Mouse (Mus musculus): ENCODE results near the gene Lrrc32.

The Lrrc32 gene

DNA sequence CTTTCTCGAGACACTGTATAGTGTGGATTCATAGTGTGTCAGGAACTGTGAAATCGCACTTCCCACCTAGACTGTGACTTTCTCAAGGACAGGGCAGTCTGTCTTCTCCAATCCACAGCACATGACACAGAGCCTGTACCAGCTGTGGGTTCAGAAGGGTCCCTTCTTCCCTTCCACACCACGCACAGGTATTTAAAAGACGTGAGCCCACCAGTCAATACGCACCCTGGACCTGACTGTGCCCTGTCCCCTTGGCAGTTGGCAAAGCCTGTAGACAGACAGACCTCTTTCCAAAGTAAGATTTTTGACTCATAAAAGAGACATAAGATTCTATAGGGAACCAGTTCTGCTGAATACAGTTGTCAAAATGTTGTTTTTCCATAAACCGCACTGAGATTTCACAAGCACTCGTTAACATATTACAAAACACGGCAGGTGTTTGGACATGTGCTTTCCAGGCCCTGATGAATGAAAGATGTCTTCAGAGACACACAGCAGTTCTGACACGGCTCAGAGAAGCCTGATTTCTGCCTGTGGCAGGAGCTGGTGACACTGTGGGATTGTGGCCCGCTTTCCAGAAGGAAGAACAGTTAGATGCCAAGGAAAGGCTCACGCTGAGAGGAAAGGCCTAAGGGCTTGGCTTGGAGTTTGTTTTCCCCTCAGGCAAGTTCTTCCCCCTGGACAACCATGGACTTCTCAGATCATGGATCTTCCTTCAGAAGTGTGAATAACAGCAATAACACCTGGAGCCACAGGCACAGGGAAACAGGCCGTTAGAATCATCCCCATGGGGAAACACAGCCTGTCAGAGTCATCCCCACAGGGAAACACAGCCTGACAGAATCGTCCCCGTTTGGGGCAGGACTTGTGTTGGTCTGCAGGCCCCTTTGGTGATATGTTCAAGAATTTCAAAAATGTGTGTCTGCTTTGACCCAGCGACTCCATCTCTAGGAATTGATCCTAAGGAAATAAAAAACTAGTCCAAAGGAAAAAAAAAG is 22.2 kb downstream of the Lrrc32 start:
- DNase-seq (ENCODE audit: low read depth, low spot score): no peak

DNA sequence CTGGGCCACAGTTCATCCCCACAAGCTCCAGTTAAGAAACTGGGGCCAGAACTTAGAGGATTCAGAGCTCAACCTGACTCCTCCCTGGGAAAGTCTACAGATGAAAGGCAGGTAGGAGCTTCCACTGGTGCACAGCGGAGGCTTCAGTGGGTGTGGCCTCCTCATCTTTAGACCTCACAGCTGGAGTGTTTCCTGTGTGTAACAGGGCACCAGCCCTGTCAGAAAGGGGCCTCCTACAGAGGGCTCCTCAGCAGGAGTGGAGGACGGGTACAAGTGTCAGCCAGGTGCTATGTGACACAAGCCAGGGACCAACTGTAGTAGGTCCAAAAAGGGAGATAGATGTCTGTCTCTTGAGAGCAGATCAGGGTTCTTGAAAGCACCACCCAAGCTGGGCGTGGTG is 24.2 kb downstream of the Lrrc32 start:
- no peak for DNase-seq (ENCODE audit: low read depth, low spot score)

DNA sequence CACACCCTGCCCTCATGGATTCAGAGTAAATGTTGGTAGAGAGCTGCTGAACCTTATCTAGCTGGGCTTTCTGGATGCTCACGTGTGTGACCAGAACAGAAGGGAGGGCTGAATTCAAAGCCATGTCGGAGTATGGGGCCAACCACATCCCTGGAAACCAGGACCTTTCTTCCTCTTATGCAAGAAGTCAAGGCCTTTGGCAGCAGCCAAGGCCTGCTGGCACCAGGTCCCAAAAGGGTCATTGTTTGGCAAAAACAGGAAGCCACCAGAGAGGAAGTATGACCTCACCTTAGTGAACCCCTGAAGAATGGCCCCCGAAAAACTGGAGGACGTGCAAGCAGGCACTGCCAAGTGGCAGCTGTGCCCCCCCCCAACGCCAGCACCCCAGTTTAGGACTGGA is 33.5 kb downstream of the Lrrc32 start:
- DNase-seq (ENCODE audit: low read depth, low spot score): no peak

DNA sequence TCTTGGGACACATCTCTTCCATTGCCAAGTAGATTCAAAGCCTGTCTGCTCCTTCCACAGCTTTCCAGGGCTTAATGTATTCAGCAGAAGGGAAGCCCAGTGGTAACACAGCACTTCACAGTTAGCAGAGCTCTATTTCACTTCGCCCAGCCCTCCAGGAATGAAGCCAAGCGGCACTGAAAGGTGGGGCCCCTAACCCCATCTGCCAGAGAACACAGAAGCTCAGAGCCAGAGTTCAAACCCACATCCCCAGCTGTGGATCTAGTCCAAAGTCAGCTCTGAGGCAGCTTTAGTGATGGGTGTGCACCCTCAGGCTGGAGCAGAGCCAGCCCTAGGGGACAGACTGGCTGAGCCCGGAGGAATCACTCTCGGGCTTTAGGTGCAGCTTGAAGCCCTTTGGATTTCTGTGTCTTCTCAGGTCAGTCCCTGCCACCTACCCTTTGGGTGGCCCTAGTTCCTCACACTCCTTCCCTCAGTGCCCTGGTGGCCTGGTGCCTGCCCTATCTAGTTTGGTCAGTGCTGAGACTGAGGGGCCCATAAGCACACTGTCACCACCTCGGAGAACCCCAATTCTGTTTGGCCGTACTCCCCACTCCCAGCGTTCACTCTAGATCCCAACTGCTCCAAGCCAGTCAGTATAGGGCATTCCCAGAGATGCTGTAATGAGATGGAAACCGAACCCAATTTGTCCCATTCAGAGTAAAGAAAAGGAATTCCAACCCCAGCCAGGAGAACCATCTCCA is 34.2 kb downstream of the Lrrc32 start:
- no peak for DNase-seq (ENCODE audit: low read depth, low spot score)

DNA sequence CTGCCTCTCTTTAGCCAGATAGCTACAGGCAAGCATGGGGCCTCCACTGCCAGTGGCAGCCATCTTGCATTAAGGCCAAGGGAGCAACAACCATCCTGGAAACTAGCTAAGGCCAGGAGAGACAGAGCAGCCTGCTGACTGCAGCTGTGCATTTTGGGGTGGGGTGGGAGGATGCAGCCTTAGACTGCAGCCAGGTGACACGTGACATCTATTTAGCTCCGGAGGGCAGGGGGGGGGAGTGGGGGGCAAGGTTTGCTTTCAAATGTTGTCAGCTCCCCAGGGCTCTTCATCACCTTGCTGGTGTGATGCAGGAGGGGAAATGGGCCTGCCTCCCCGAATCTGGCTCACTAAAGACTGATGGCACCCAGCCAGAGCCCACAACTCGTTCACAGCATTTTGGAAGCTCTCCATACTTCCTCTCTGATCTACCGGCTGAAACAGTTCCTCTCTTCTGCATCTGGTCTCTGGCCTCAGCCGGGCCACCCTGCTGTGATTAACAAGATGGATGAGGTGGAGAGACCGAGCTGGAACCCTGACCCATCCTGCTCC is 34.8 kb downstream of the Lrrc32 start:
- no peak for DNase-seq (ENCODE audit: low read depth, low spot score)

DNA sequence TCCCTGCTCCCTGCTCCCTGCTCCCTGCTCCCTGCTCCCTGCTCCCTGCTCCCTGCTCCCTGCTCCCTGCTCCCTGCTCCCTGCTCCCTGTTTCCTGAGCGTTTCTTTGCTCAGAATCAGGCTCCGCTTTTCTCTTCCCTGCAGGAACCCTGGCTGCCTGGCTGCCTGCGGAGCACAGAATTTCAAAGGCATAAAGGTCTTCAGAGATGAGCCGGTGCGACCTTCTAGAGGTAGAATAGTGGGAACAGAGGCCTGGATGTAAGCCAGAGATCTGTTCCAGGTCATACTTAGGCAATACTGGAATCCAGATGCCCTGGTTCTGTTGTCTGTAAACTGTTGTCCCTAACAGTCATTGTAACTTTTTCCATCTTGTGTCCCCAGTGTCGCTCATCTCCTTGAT is 35.3 kb downstream of the Lrrc32 start:
- no peak for DNase-seq (ENCODE audit: low read depth, low spot score)

DNA sequence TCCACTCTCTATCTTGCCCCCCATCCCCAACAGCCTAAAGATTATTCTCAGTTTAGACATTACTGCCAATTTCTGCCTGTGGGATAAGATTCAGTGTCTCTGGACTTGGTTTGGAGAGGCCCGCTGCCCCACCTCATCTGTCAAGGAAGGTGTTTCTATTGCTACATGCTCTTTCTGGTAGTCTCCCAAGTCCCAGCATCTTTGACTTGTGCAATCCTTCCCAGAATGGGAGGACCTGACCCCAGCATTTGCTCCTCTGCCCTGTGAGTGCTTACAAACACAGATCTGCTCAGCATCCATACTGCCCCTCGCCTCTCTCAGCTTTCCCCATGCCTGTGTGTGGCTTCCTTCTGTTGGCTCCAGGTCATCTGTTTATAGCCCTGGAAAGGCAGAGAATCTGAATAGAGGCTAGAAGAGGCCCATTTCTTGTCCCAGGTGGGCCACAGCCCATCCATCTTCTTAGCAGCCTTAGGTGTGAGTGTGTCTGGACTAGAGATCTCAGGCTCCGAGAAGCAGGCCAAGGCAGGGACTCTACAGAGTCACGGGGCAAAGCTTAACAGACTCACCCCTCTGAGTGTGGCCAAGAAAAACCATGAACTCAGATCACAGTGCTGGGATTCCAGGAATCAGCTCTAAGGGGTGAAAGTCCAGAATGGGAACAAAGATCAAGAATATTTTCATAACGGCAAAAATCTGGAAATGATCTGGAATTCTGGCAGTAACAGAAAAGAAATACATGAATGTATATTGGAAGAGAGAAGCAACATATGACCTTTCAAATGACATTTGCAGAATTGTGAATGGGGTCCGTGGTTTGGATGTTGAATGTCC is 36.0 kb downstream of the Lrrc32 start:
- no peak for DNase-seq (ENCODE audit: low read depth, low spot score)

DNA sequence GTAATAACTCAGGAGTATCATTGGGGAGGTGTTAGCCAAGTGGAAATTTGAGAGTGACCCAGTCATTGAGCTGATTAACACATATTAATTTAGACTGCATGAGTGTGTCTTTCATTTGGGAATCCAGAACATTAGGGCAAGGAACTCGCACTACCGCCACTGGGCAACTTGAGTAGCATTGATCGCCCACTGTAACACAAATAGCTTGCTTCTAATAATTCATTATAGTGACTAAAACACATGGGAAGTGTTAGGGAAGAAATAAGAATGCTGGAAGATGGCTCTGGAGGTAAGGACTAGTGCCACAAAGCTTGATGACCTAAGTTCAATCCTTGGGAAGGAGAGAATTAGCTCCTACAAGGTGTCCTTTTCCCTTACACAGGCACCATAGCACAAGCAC is 38.0 kb downstream of the Lrrc32 start:
- no peak for DNase-seq (ENCODE audit: low read depth, low spot score)

DNA sequence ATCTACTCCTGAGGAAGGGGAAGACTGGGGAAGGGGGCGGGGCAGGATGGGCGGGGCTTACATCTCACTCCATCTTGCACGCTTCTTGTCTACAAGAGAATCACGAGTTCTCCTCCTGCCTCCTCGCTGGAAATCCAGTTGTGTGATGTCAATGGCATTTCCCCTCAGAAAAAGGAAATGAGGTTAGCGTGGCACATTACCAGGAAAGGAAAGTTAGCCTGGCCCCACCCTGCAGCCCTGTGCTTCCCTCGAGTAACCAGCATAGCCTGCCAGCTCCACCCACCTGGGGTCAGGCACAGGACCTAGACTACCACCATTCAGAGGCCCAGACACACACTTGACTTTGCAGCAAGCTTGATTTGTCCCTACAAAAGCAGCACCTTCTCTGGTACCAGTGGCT is 42.5 kb downstream of the Lrrc32 start:
- DNase-seq (ENCODE audit: low read depth, low spot score): no peak

DNA sequence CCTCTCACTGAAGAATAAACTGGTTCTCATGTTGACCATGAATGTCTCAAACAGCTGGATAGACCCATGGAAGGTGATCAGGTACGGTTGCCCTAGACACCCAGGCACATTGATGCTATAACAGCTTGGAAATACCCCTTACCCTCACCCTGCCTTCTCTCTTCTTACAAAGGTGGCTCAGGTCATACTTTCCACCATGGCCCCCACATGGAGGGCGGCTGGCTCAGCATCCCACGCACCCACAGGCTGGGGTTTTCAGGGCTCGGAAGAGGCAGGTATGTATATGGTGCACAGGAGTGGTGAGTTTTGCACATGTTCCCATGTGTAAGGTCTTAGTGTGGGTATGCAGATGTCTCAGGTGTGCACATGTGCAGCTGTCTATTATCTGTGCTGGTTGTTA is 43.9 kb downstream of the Lrrc32 start:
- DNase-seq (ENCODE audit: low read depth, low spot score): no peak

DNA sequence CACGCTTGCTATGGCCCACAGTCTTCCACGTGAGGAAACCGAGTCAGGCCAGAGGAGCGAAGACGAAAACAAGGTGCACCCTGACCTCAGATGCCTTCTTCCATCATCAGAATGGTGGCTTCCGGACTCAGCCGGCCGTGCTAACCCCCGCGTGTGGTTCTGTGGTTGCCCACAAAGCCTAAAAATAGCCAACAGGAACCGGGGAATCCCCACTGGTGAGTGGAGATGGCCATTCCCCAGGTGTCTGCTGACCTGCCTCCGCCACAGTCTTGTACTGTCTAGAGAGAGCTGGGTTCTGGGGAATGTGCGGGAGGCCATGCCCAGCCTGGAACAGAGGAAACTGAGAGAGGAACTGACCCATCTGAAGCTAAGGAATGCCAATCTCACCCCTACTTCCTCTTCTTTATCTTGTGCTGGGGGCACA is 45.4 kb downstream of the Lrrc32 start:
- no peak for DNase-seq (ENCODE audit: low read depth, low spot score)

DNA sequence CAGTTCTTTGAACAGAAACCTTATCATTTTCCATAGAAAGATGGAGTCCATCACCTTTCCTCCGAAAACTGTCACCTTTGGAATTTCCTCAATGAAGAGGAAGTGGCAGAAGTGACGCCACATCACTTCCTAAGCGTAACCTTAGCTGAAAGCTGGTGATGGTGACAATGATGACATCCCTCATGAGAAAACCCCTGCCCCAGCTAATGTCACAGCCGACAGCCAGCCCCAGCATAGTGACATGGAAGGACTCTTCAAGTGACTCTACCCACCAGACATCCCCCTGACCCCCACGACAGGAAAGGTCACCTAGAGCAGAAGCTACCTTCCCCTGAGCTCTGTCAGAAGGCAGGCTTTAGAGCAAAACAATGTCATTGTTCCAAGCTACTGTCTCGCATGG is 46.1 kb downstream of the Lrrc32 start:
- DNase-seq (ENCODE audit: low read depth, low spot score): no peak

DNA sequence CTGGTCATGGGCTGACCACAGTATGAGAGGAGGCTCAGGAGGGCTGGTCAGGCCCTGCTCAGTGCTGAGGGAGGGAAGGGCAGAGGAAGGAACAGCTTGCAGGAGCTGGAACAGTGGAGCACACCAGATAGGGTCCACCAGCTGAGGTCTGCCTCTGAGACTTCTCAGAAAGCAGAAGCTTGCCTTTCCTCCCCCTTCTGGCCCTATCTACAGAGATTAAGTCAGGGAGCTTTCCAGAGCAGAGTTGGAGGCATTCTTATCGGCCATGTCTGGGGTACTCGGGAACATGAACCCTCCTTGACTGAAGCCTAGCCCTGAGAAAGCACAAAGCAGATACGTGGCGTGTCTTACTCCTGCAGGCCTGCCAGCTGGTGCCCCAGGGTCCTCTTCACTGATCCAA is 46.8 kb downstream of the Lrrc32 start:
- no peak for DNase-seq (ENCODE audit: low read depth, low spot score)

DNA sequence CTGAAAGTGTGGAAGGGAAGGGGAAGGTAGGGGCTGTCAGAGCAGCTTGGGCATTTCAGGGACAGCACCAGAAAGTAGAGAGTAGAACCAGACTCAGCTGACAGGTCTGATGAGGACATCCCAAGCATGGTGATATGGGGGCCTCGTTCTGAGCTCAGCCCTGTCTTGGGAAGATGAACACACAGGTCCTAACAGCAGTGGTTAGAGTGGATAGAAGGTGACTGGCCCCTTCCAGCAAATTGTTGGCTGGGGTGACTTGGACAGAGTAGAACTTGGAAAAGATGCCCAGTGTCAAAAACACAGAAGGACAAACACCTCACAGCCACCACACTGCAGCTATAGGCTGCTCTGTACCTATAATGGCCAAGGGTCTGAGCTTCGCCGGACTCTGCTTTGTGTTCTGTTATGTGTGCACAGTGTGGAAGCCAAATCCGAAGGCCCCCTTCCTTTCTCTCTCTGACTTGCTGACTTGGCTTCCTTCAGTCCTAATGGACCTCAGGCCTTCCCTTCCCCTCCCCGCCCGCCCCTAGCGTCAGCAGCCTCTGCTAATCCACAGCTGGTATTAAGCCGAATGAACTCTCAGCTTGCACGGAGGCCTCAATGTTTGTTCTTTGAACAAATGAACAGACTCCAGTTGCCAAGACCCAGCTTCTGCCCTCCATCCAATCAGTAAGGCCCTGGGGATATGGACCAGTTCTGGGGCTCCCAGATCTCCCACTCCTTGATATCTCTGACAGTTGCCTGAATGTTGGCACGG is 48.3 kb downstream of the Lrrc32 start:
- no peak for DNase-seq (ENCODE audit: low read depth, low spot score)

DNA sequence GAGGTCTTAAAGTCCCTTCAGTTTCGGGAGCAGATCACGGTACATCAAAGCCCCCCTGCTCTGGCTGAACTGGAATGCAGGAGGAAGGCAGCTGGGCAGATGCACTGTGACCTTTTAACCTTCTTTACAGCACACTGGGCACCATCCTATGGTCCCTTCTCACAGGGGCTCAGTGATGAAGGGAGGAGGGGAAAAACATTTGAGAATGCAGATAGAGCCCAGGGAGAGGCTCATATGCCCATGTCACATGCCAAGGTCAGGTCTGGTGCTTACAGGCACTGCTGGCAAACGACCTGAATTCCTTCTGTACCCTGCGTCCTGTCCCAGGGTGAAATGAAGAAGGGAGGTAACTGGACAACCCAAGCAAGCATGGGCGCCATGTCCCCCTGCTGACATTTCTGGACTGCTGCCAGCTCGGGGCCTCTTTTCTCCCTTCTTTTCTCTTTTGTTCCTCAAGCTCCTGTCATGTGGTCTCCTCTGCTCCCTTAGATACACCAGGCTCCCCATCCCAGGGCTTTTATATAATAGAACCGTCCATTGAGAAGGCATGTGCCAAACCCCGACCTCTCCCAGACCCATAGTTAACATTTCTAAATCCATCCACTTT is 49.0 kb downstream of the Lrrc32 start:
- DNase-seq (ENCODE audit: low read depth, low spot score): no peak

DNA sequence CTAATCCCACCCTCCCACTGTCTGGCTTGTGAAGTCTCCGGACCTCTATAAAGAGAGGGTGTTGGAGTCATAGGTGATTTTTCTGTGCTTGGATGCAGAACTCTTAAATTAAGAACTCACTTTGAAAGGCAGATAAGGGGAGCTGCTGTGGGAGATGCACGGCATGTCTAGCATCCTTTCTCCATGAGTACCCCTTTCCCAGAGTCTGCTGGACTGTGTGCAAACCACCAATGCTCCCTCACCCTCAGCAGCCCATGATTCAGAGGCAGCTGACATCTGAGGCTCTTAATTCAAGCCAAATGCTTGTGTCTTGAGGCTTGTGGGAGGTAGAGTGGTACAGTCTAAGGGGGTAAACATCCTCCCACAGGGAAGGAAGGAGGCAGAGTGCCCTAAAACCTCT is 51.8 kb downstream of the Lrrc32 start:
- DNase-seq (ENCODE audit: low read depth, low spot score): no peak

DNA sequence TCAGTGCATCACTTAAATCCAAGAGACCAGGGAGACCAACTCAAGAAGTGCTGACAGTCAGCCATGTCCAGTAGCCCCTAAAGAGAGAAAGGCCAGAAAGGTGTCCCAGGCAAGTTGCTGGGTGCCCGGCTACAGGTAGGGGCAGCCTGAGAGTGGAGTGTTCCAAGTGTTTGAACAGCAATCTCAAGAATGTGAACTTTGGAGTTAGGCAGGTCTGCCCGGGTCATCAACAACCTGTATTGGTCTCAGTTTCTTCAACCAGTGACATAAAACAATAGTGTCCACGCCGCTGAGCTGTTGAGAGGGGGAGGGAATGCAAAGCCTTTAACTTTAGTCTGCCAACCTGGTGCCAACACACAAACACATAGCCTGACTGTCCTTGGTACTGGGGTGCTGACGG is 52.5 kb downstream of the Lrrc32 start:
- DNase-seq (ENCODE audit: low read depth, low spot score): no peak

DNA sequence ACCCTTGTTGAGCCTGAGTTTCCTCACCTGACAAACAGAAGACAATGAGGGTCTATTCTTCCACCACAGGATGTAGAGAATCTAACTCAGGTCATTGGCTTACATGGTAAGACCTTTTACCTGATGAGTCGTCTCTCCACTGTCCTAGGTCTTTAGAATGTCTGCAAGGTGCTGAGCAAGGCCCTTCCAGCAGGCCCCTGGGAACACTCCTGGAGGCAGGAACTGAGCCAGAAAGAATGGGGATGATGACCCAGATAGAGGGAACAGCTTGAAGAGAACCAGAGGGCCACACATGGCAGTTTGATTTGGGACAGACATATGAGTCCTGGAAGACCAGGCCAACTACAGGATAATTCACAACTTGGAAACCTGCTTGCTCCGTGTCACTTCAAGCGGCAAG is 53.2 kb downstream of the Lrrc32 start:
- no peak for DNase-seq (ENCODE audit: low read depth, low spot score)

DNA sequence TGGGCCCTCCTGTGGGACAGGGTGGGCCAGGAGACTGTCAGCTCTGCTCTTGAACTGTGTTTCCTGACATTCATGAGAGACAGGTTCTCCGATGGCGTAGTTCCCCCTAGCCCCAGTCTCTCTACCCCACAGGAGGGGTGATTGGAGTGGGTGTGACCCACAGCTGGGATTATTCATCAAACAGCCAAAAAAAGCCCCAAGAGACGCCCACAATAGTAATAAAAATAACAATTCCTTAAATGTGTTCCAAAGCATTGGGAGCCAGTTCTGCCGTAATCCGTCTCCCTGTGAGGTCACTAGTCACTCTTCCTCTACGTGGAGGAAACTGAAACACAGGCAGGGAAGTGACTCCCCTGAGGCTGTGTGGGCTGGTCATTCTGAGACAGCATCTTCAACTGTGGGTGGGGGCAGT is 53.7 kb downstream of the Lrrc32 start:
- peak; percentile 52 for DNase-seq (ENCODE audit: low read depth, low spot score)

DNA sequence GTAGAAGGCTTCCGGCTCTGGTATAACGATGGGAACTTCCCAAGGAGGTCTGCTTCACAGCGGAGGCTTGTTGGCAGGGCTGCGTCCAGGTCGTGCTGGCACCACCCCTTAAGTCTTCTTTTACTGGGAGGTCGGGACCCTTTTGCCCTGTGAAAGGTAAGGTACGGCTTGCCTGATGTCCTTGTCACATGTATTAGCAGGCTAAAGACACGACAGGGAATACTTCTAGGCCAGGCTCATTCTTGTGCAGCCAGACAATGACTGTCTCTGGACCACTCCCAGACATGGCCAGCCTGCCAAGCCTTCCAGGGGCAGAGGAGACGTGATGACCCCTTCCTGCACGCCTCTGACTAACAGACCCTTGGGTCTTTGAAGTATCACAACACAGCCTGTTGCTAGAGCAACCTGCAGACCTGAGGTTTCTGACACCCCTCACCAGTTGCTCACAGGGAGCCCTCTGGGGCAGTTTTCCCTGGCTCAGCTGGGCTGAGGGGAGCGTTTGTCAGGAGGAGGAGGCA is 54.8 kb downstream of the Lrrc32 start:
- DNase-seq (ENCODE audit: low read depth, low spot score): no peak
